Mouse (Mus musculus) adrenal gland, adult 18-20 months (tissue): ENCODE results near the gene Olfr1382. TPM values are rescaled to one million over a fixed set of nuclear protein-coding genes. Genes with fewer than 3 reads are reported as not detected.
"Not testable (repeated sequence)": the region's sequence is repeated elsewhere in the genome, so short reads cannot be mapped to it uniquely, and the experiment has no call there.

Experiments
- DNase-seq, 2 experiments: peaks; one replicate each; pipeline ENCODE4 v3.0.0; 2021 to 2022; ENCODE audit warnings: low spot score in 2 of 2
- long read RNA-seq, 2 experiments: library from polyadenylated mRNA; stranded (forward); transcript quantifications; one replicate each; pipeline ENCODE4 v2.0.0; 2021
- total RNA-seq, 2 experiments: library from RNA; stranded (reverse); gene quantifications; 1 replicate in 1 of 2; 2 replicates in 1 of 2; pipeline ENCODE4 v1.2.3; 2021

Gene Olfr1382
- total RNA-seq = not detected
- long read RNA-seq, experiment 1 = 0 reads
- long read RNA-seq, experiment 2 = 0 reads

DNA sequence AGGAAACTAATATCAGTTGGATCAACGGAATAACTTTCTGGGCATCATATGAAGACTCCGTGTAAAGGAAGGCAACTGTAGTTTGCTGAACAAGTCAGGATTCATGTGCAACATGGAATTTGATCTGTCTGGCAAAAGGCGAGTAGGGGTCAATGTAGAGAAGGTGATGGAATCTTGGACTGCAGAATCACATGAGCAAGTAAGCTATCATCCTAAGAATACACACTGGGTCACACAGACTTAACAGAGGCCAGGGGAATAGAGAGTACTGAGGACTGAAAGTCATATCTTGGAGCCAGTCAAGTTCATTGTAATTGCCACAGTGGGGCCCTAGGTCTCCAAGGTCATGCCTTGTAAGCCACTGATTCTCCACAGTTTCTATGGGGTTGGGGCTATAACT lies at the start of gene Olfr1382:
Gene Olfr1382 (plus strand): TSS at position 301 of the 400 bp plus-strand sequence.
- DNase-seq = no peak

DNA sequence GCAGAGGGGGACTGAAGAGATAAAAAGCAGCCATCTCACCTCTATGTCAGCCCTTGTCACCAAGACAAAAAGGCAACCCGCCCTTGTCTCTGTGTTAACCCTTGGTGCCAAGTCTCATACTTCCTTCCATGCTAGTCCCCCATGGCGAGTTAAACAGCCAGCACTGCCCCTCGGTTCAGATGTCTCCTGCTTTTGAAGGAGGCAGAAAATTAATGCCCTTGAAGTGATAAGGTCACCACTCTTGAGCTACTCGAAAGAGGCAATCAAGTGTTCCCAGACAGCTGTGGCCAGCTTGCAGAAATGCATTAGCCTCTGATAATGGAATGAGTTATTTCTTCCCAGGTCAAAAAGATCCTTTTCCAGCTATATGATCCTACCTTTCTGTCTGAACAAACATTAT lies 42.1 kb upstream of the Olfr1382 start:
- no peak for DNase-seq

DNA sequence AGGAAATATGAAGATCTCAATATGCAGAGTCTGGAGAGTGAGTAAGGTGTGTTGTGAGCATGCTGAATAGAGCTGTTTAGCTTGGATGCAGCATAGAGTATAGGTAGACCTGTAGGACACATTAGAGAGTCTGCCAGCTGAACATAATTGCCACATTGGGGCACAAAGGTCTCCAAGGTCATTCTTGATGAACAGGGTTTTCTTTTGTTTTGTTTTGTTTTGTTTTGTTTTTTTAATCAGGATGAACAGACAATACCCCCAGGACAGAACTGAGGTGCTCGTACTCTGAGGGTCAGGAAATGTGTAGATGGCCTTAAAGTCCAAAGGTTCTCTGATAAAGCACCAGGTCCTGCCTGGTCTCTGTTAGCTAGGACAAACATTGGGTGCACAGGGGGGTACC lies 39.3 kb upstream of the Olfr1382 start, which contains the start of gene Olfr1385:
Gene Olfr1385 (plus strand): TSS at position 301 of the 400 bp plus-strand sequence.
- DNase-seq = not testable (repeated sequence)

DNA sequence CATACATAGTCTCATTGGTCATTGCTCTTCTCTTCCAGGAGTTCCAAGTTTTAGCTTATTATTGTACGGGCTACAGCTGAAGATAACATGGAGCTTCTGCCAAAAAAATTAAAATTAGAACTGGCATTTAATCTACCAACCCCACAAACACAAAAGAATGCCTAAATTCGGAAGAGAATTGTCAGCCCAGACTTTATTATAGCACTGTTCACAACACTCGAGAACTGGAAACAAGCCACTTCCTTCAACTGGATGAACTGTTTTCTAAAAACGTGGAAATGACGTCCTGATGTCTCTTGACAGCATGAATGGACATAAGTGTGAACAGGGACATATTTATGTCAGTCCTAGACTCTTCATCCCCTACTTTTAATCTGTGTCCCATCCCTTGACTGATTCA lies 10.0 kb upstream of the Olfr1382 start:
- DNase-seq = no peak

DNA sequence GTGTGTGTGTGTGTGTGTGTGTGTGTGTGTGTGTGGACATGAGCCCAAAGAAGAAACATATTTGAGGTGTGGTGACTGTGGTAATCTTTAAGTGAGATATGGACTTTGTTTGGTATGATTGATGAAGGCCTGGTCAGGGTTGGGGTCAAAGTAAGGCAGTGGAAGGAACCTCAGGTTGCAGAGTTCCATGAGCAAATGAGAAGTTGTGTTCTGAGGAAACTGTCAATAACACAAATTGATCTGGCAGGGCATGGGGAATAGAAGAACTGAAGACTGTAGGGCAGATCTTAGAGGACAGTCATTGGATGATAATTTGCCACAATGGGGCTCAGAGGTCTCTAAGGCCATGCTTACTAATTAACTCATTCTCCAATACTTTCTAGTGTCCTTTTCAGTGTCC lies 8.7 kb upstream of the Olfr1382 start, which contains the start of gene Olfr1383:
Gene Olfr1383 (plus strand): TSS at position 301 of the 400 bp plus-strand sequence.
- no peak for DNase-seq

DNA sequence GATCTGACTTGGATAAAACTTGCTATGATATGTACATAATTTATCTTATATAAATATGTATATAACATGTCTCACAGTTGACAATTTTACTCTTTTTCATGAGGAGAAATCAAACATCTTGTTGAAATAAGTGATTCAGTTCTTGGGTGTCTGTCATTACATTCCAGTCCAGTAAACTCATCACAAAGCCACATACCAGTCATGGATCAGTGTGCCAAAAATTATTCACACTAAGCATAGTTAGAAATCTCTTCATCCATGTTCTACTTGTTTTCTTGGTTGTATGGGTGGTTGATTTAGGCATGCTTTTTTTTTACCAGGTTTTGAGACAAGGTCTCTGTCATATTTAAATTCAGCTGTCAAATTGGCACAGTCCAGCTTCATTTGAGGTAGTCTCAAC lies 4.7 kb downstream of the Olfr1382 start:
- DNase-seq = no peak

DNA sequence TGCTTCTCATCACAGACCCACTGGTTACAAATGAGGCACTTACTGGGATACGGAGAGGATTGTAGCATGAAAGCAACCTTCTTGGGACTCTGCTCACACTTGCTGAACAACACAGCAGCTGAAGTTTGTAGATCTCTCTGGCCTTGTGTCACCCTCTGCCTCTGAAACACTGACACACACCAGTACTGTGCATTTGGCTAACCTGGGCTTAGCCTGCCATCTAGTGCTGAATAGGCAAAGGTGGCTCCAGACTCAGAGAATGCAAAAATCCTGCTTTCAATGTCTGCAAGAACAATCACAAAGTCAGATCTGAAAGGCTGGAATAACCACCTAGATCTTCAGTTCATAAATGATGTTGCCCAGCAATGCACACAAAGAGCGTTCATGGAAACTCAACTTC lies 8.6 kb downstream of the Olfr1382 start:
- DNase-seq = not testable (repeated sequence)

DNA sequence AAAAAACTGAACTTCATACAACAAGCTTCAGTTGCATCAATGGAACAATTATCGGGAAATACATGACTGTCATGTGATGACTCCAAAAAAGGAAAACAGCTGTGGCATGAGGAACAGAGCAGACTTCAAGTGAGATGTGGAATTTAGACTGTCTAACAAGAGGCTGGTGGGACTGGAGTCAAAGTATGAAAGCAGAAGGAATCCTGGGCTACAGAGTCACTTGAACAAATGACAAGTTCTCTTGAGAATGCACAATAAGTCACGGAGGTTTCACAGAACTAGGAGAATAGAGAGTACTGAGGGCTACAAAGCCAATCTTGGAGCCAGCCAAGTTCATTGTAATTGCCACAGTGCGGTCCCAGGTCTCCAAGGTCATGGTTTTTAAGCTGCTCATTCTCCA lies 15.1 kb downstream of the Olfr1382 start, which contains the start of gene Olfr1381:
Gene Olfr1381 (plus strand): TSS at position 301 of the 400 bp plus-strand sequence.
- not testable (repeated sequence) for DNase-seq

DNA sequence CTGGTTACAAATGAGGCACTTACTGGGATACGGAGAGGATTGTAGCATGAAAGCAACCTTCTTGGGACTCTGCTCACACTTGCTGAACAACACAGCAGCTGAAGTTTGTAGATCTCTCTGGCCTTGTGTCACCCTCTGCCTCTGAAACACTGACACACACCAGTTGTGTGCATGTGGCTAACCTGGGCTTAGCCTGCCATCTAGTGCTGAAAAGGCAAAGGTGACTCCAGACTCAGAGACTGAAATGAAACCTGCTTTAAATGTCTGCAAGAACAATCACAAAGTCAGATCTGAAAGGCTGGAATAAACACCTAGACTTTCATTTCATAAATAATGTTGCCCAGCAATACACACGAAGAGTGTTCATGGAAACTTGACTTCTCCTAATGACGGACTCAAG lies 26.0 kb downstream of the Olfr1382 start:
- not testable (repeated sequence) for DNase-seq

DNA sequence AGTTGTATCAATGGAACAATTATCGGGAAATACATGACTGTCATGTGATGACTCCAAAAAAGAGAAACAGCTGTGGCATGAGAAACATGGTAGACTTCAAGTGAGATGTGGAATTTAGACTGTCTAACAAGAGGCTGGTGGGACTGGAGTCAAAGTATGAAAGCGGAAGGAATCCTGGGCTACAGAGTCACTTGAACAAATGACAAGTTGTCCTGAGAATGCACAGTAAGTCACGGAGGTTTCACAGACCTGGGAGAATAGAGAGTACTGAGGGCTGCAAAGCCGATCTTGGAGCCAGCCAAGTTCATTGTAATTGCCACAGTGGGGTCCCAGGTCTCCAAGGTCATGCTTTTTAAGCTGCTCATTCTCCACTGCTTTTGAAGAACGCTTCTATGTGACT lies 28.5 kb downstream of the Olfr1382 start, which contains the start of gene Olfr1380:
Gene Olfr1380 (plus strand): TSS at position 301 of the 400 bp plus-strand sequence.
- not testable (repeated sequence) for DNase-seq

DNA sequence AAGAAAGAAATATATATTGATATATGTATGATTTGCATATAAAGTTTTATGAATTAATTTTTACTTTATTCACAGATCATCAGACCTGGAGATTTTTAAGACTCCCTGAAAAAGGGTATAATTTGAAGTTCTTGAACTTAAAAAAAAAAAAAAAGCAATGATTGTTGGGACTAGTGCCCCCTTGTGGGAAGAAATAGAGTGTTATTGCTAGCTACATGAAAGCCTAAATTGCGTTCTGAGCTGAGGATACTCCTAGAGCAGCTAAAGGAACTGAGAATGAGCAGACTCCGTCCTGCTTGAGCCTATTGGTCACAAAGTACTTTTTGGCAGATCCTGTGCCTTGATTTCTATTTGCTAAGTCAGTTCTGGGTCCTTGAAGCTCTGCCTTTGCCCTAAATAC lies 47.0 kb downstream of the Olfr1382 start:
- DNase-seq = not testable (repeated sequence)

DNA sequence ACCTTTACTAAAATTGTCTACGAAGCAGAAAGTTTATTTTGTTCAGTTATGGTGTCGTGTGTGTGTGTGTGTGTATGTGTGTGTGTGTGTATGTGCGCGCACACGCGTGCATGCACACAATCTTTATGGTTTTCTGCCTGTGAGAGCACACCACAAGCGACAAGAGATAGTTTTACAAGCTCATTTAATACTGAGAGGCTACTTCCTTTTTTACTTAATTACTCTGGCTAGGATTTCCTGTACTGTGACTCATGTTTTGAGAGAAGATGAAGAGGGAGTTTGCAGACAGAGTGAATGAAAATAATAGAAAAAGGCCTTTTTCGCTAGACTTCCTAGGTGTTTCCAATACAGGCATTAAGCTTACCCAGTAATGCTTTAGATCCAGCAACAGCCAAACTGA lies 52.4 kb downstream of the Olfr1382 start:
- not testable (repeated sequence) for DNase-seq

Other genes with a start within 250 kb of the Olfr1382 start
- gene Olfr1393, start 249.9 kb upstream of the Olfr1382 start, total RNA-seq = not detected
- gene Olfr1392, start 243.0 kb upstream of the Olfr1382 start, total RNA-seq = under 1 TPM in 1 of 2 experiments, not detected in 1; 0.10 TPM
- not detected for gene Olfr10, start 223.5 kb upstream of the Olfr1382 start, total RNA-seq
- gene Olfr1391, start 205.5 kb upstream of the Olfr1382 start, total RNA-seq = not detected
- not detected for gene Olfr1390, start 193.1 kb upstream of the Olfr1382 start, total RNA-seq
- gene Olfr1389, start 105.2 kb upstream of the Olfr1382 start, total RNA-seq = not detected
- under 1 TPM in 1 of 2 experiments, not detected in 1; 0.17 TPM for gene Olfr1388, start 91.6 kb upstream of the Olfr1382 start, total RNA-seq
- not detected for gene Olfr1387, start 72.9 kb upstream of the Olfr1382 start, total RNA-seq
- gene Olfr1386, start 63.2 kb upstream of the Olfr1382 start, total RNA-seq = not detected
- gene Olfr1385, start 39.2 kb upstream of the Olfr1382 start, total RNA-seq = not detected
- gene Olfr1384, start 21.5 kb upstream of the Olfr1382 start, total RNA-seq = not detected
- gene Olfr1383, start 8.6 kb upstream of the Olfr1382 start, total RNA-seq = under 1 TPM; 0.56 to 0.61 TPM
- not detected for gene Olfr1381, start 15.2 kb downstream of the Olfr1382 start, total RNA-seq
- not detected for gene Olfr1380, start 28.6 kb downstream of the Olfr1382 start, total RNA-seq
- 10 to 100 TPM; 14.4 to 14.5 TPM for gene Flt4, start 81.0 kb downstream of the Olfr1382 start, total RNA-seq
- gene Scgb3a1, start 135.4 kb downstream of the Olfr1382 start, total RNA-seq = not detected
- 10 to 100 TPM; 34.5 to 42.0 TPM for gene Cnot6, start 184.5 kb downstream of the Olfr1382 start, total RNA-seq